Mouse (Mus musculus) testis, adult 2 months (tissue): ENCODE results near the gene Zfp341.

ENCODE experiments used
- CTCF ChIP-seq: fragments of 200-500 bp; IDR thresholded peaks from 2 replicates; pipeline ENCODE4 v1.5.1; 2012; ENCODE audit warnings: low read depth, mild to moderate bottlenecking, inconsistent platforms, low read length, moderate library complexity; ENCODE audit not compliant: control insufficient read depth, insufficient read depth, insufficient replicate concordance
- POLR2A ChIP-seq: fragments of 200-500 bp; IDR thresholded peaks from 2 replicates; pipeline ENCODE4 v1.6.1; 2012; ENCODE audit warnings: low read depth, mild to moderate bottlenecking, inconsistent platforms, low read length, moderate library complexity; ENCODE audit not compliant: control insufficient read depth

DNA sequence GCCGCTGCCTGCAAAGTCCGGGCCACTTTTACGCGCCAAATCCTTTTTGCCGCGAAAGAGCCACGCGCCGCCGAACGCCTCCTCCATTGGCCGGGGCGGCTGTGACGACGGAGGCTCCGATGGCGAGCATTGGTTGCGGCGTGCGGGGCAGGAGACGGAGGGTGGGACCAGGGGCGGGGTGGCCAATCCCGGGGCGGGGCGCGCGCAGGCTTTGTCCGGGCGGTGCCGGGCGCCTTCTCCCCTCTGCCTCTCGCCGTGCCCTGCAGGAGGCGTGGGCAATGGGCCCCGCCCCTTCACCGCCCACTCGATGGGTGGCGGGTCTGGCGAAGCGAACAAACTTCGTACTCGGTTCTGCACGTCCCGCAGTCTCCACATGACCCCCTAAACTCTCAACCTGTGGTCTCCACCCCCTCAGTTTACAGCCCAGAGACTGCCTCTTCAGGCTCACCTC is 43.2 kb upstream of the Zfp341 start, which contains the start of gene E2f1:
- TF ChIP-seq CTCF (no peak), POLR2A (no peak)
